Mouse (Mus musculus): ENCODE results near the gene Nell1.

Nell1 gene

GRCm38 (mm10) chr7:50260016-50260415 lies 285.4 kb downstream of the Nell1 start:
- in situ Hi-C loops (cut with MboI, MseI) = no loop called here

DNA sequence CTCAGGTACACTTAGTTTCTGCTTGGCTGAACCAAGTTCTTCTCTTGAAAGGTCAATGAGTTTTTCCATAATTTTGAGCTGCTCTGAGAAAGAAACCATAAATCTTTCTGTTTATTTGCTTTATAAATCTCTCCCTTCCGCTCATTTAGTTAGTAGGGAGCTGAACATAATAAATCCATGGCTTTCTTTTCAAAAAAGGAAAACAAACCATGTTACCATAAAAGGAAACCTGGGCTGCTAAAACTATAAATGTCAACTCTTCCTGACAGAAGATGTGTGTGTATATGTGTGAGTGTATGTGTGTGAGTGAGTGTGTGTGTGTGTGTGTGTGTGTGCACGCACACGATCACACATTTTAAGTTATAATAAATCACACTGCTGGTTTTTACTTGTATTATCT lies 320.8 kb downstream of the Nell1 start:
- in situ Hi-C loops (cut with MboI, MseI) = no loop called here

DNA sequence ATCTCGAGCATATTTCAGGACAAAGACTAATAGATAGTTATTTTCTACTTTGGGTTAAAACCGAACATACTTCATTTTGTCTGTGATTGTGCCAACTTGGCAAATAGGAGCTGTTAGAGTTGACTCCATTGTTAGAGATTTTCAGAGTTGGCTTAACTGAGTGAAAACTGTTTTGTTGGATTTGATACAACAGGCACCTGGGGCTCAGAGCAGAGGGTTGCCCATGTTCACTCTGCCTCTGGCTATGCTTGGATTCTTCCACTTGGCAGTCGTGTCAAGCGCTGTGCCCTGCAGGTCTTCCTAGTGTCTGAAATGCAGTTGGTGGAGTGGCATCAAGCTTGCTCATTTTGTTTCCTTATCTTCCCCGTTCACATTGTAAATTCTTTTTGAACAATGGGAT lies 363.6 kb downstream of the Nell1 start:
- in situ Hi-C loops (cut with MboI, MseI) = no loop called here

GRCm38 (mm10) chr7:50338757-50339156 lies 364.1 kb downstream of the Nell1 start:
- in situ Hi-C loops (cut with MboI, MseI) = no loop called here

DNA sequence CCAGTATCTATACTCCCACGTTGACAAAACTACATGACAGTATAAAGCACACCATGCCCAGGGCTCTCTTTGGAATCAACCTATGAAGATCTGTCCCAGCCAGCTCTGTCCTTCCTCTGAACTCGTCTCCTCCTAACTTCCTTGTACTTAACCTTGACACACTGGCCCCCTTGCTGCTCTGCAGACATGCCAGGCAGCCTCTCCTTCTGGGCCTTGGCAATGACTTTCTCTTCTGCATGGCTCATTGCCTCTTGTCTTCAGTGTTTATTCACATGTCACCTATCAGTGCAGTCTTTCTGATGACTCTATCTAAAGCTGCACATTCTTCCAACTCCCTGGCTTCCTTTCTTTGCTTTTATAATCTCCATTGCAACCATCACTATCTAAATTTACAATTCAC lies 376.9 kb downstream of the Nell1 start:
- in situ Hi-C loops (cut with MboI, MseI) = no loop called here

GRCm38 (mm10) chr7:50357213-50357612 lies 382.5 kb downstream of the Nell1 start:
- in situ Hi-C loops (cut with MboI, MseI) = no loop called here

DNA sequence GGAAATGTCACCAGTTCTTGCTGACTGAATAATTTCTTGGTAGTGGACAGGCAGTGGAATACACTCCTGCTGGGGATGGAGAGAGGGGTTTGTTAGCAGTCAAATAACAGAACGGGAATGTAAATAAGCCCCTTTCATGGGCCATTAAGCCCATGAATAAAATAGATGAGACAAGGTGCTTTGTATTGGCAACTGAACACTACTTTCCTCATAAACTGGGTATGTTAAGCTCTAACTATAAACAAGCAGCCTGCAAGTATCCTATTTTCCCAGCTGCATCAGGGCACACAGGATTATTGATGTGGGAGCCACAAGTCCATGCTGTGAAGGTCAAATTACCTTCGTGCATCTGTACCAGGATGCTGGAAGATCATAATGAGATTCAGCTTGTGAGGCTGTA lies 387.4 kb downstream of the Nell1 start:
- in situ Hi-C loops (cut with MboI, MseI) = no loop called here

- in situ Hi-C loops (cut with MboI, MseI) = no loop called here
Measured at GRCm38 (mm10) chr7:50374876-50375275, 400.2 kb downstream of the Nell1 start.

DNA sequence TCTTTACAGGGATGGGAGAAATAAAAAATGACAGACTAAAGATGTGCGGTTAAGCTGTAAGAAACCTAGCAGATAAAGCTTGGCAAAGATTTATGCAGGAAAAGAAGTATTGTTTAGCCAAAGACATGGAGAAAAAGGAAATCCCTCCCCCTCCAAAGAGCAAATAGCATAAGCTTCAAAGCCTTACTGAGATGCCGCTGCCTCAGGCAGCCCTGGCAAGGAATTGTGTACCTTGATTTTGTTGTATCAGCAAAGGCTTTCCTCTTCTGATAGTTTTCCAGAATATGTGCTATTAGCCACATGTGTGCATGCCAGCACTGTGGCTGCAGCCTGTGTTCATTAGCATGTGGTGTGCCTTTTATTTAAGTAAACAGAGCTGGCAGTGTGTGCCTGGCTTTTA lies 435.8 kb downstream of the Nell1 start:
- in situ Hi-C loops (cut with MboI, MseI) = no loop called here

- in situ Hi-C loops (cut with MboI, MseI) = no loop called here
Measured at GRCm38 (mm10) chr7:50419976-50420375, 445.3 kb downstream of the Nell1 start.

GRCm38 (mm10) chr7:50422422-50423195 lies 447.9 kb downstream of the Nell1 start:
- in situ Hi-C loops (cut with MboI, MseI) = no loop called here

GRCm38 (mm10) chr7:50429725-50430124 lies 455.1 kb downstream of the Nell1 start:
- in situ Hi-C loops (cut with MboI, MseI) = no loop called here

- in situ Hi-C loops (cut with MboI, MseI) = no loop called here
Measured at GRCm38 (mm10) chr7:50441237-50441636, 466.6 kb downstream of the Nell1 start.

DNA sequence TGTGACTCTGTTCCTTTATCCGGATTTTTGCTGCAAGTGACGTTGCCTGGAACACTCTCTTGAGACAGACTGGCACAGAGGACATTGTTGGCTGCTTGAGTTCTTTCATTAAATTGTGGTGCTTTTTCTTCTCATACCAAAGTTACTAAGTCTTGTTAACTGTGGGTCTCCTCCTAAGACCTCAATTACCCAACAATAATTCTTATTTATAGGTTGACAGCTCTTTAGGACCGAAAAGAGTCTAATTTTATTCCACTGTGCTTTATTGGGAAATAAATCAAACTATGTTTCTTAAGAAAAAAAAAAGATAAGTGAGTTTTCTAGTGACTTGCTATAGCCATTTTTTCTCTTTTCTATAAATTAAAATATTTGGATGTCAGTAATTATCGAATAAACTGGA lies 472.7 kb downstream of the Nell1 start:
- in situ Hi-C loops (cut with MboI, MseI) = no loop called here

GRCm38 (mm10) chr7:50467742-50468141 lies 493.1 kb downstream of the Nell1 start:
- in situ Hi-C loops (cut with MboI, MseI) = no loop called here

- in situ Hi-C loops (cut with MboI, MseI) = no loop called here
Measured at GRCm38 (mm10) chr7:50470555-50470954, 495.9 kb downstream of the Nell1 start.

DNA sequence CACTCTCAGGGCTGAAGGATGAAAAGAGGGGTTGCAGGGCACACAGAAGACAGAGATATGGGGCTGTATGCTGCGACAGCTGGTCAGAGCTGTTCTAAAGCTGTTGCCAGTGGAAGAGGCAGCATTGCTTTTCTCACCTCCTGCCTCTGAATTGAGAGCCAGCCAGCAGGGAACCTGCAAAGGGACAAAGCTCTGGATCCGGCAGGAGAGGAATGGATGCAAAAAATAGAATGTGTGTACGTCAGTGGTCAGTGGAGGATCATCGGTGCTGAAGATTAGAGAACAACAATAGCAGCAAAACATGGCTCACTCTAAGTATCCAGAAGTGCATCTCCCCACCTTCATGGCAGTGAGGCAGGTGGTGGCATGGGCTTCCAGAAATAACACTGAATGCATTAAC lies 507.3 kb downstream of the Nell1 start:
- in situ Hi-C loops (cut with MboI, MseI) = no loop called here

DNA sequence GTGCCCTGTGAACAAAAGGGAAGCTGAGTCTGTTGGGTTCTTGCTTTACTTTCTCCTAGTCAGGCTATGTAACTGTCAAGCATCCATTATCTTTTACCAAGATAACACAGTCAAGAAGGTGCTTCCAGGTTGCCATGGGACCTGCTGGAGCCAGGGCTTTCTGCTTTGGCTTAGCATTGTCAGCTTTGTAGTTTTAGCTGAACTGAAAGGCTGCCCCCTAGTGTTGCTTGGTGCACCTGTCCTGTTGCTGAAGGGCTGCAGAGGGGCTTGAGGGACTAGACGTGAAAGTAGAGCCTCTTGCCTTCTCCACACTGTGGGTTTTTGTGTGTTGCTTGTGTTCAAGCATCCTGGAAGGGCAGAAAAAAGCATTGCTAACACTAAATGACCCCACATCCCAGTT lies 510.6 kb downstream of the Nell1 start:
- in situ Hi-C loops (cut with MboI, MseI) = no loop called here

- in situ Hi-C loops (cut with MboI, MseI) = no loop called here
Measured at GRCm38 (mm10) chr7:50486884-50487420, 512.3 kb downstream of the Nell1 start.

- in situ Hi-C loops (cut with MboI, MseI) = no loop called here
Measured at GRCm38 (mm10) chr7:50501562-50501961, 526.9 kb downstream of the Nell1 start.

DNA sequence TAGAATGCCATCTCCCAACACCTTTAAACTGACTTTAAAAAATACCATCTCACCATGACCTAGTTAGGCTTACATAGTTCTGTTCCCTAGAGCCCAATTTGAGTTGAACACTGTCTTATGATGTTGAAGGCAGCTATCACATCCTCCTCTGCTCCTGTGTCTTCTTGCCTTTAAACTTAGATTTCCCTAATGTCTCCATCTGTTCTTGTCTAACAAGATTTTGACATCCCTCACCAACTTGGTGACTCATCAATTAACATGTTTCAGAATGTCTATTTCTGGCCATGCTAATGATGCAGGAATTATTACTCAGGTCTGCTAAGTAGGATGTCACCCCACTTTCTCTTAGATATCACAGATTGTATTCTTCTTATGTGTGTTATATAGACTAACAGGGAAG lies 532.4 kb downstream of the Nell1 start:
- in situ Hi-C loops (cut with MboI, MseI) = no loop called here

GRCm38 (mm10) chr7:50514830-50515229 lies 540.2 kb downstream of the Nell1 start:
- in situ Hi-C loops (cut with MboI, MseI) = no loop called here

DNA sequence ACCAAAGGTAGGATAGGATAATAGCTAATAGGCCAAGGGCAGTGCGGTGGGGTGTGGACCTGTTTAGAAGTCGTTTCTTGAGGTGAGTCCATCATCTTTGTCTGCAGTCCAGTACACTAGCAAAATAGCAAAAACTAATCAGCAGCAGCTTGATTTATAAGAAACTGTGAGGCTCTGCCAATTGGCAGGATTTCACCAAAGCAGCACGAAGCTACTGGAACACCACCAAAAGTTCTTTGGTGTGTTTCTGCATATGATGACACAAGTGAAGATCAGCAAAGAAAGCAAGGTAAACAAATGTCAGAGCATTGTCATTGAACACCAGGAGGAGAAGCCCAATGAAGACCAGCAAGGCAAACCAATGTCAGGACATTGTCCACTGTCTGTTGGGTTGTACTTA lies 542.0 kb downstream of the Nell1 start:
- in situ Hi-C loops (cut with MboI, MseI) = no loop called here

- in situ Hi-C loops (cut with MboI, MseI) = no loop called here
Measured at GRCm38 (mm10) chr7:50543373-50543772, 568.7 kb downstream of the Nell1 start.

Data from T-helper 2 cell (primary cell).